ENCODE assay signal across 18 mouse cellular contexts in genomic region chr8:66756161-66756560, GRCm38 (mm10). TPM values are rescaled to one million over a fixed set of nuclear protein-coding genes. Genes with fewer than 3 reads are reported as not detected.
"Had no signal": no experiment of that assay in that cellular context is flagged by ENCODE, and none has a peak within 500 bp of the region (broad histone marks: within the 10 kb centered on the region; RNA-seq: fewer than 3 reads in every experiment).

No protein-coding gene starts in this region.

- H3K27ac ChIP-seq: limb, embryonic 12.5 days; limb, embryonic 15.5 days; liver, embryonic 14.5 days; macrophage; midbrain, embryonic 12.5 days; midbrain, embryonic 15.5 days; neural tube, embryonic 12.5 days; neural tube, embryonic 15.5 days had no signal

- H3K4me3 ChIP-seq: limb, embryonic 12.5 days; limb, embryonic 15.5 days; midbrain, embryonic 12.5 days; midbrain, embryonic 15.5 days; neural tube, embryonic 12.5 days; neural tube, embryonic 15.5 days had no signal

- DNase-seq: kidney, adult 18-20 months; kidney, adult 9 months; kidney, postnatal 14 days; kidney, postnatal 4 days; liver, postnatal 0 days; lung, embryonic 14.5 days; thymus, adult 2 months; thymus, postnatal 14 days; thymus, postnatal 4 days had no signal

RNA-seq across cellular contexts. Expression of gene Npy1r, which starts 59.2 kb away (rescaled TPM):
- total RNA-seq: megakaryocyte, adult 5-6 weeks had no signal
